Mouse (Mus musculus) left cerebral cortex, postnatal 4 days (tissue): ENCODE results near the gene Marveld2. TPM values are rescaled to one million over a fixed set of nuclear protein-coding genes. Genes with fewer than 3 reads are reported as not detected.

ENCODE experiments used
- total RNA-seq, 2 experiments: library from RNA; stranded (reverse); gene quantifications; 2 replicates each; pipeline ENCODE4 v1.2.3; 2021

Marveld2 gene
- total RNA-seq, 2 experiments from 2014 or later: 1.6 to 2.0 TPM

Other genes with a start within 250 kb of the Marveld2 start
- gene Naip1, start 164.1 kb downstream of the Marveld2 start, total RNA-seq: under 1 TPM; 0.18 to 0.24 TPM
- 10 to 100 TPM; 41.0 to 52.8 TPM for gene Gtf2h2, start 124.4 kb downstream of the Marveld2 start, total RNA-seq
- gene Ocln, start 64.3 kb downstream of the Marveld2 start, total RNA-seq: 1 to 10 TPM; 7.9 to 8.8 TPM
- 100 to 1,000 TPM; 129 to 141 TPM for gene Ak6, start 34.0 kb upstream of the Marveld2 start, total RNA-seq
- 10 to 100 TPM; 15.3 to 16.0 TPM for gene Rad17, start 34.1 kb upstream of the Marveld2 start, total RNA-seq
- gene Taf9, start 34.6 kb upstream of the Marveld2 start, total RNA-seq: 10 to 100 TPM; 22.9 to 31.8 TPM
- under 1 TPM; 0.86 to 0.93 TPM for gene Ccdc125, start 52.7 kb upstream of the Marveld2 start, total RNA-seq
- 10 to 100 TPM; 37.8 to 39.9 TPM for gene Cdk7, start 114.0 kb upstream of the Marveld2 start, total RNA-seq
- gene Mrps36, start 127.7 kb upstream of the Marveld2 start, total RNA-seq: 10 to 100 TPM; 51.0 to 54.5 TPM
- gene Cenph, start 158.9 kb upstream of the Marveld2 start, total RNA-seq: 1 to 10 TPM; 3.9 to 4.1 TPM
- 1 to 10 TPM; 8.3 to 8.9 TPM for gene Ccnb1, start 169.6 kb upstream of the Marveld2 start, total RNA-seq
- 10 to 100 TPM; 35.6 to 39.2 TPM for gene Slc30a5, start 216.5 kb upstream of the Marveld2 start, total RNA-seq